Mouse (Mus musculus) MEL (cell line): ENCODE measurements around the gene Actrt2. TPM values are rescaled to one million over a fixed set of nuclear protein-coding genes. Genes with fewer than 3 reads are reported as not detected.

Experiments
- DNase-seq: peaks from one replicate; pipeline ENCODE4 v3.0.0; 2011; ENCODE audit warnings: low read depth, low spot score
- H3K27ac ChIP-seq: 2 replicates; pipeline ENCODE4 v1.5.1; 2012; ENCODE audit warnings: low read depth, mild to moderate bottlenecking, control low read depth, low read length, moderate library complexity; ENCODE audit not compliant: control insufficient read depth
- H3K27me3 ChIP-seq, 2 experiments: fragments of 150-350 bp in 1 of 2; sonication (generic) in 1 of 2; 2 replicates each; pipeline ENCODE4 v1.6.1; 2012; ENCODE audit warnings: low read length in 2 of 2, mild to moderate bottlenecking in 2 of 2, improper control_type of control experiment in 1 of 2, moderate library complexity in 1 of 2; ENCODE audit not compliant: insufficient read depth in 2 of 2, control insufficient read depth in 1 of 2
- H3K36me3 ChIP-seq, 2 experiments: 2 replicates each; pipeline ENCODE4 v1.6.1; 2012 to 2014; ENCODE audit warnings: low read length in 2 of 2, improper control_type of control experiment in 1 of 2, inconsistent platforms in 1 of 2, mild to moderate bottlenecking in 1 of 2; ENCODE audit not compliant: insufficient read depth in 2 of 2, control insufficient read depth in 1 of 2
- H3K4me1 ChIP-seq, 2 experiments: fragments of 150-350 bp in 1 of 2; sonication (generic) in 1 of 2; 2 replicates each; pipeline ENCODE4 v1.6.1; 2012; ENCODE audit warnings: low read length in 2 of 2, improper control_type of control experiment in 1 of 2, mild to moderate bottlenecking in 1 of 2; ENCODE audit not compliant: insufficient read depth in 2 of 2, control insufficient read depth in 1 of 2
- H3K4me3 ChIP-seq, 2 experiments: fragments of 150-350 bp in 1 of 2; sonication (generic) in 1 of 2; 2 replicates each; pipeline ENCODE4 v1.5.1; 2012; ENCODE audit warnings: low read depth in 2 of 2, low read length in 2 of 2, mild to moderate bottlenecking in 2 of 2, moderate library complexity in 2 of 2, control low read depth in 1 of 2, improper control_type of control experiment in 1 of 2; ENCODE audit not compliant: control insufficient read depth in 1 of 2, insufficient read depth in 1 of 2
- H3K79me2 ChIP-seq: 2 replicates; pipeline ENCODE4 v1.6.1; 2012; ENCODE audit warnings: mild to moderate bottlenecking, low read length, moderate library complexity; ENCODE audit not compliant: control insufficient read depth, poor library complexity, insufficient read depth
- H3K9ac ChIP-seq: 2 replicates; pipeline ENCODE4 v1.6.1; 2012; ENCODE audit warnings: low read depth, mild to moderate bottlenecking, control low read depth, low read length, moderate library complexity; ENCODE audit not compliant: control insufficient read depth, poor library complexity, severe bottlenecking
- H3K9me3 ChIP-seq: fragments of 150-350 bp; sonication (generic); replicated peaks from 2 replicates; pipeline ENCODE4 v1.6.1; 2012; ENCODE audit warnings: mild to moderate bottlenecking, low read length, improper control_type of control experiment, moderate library complexity; ENCODE audit not compliant: insufficient read depth
- CHD1 ChIP-seq: IDR thresholded peaks from 2 replicates; pipeline ENCODE4 v1.6.1; 2012; ENCODE audit warnings: low read depth, mild to moderate bottlenecking, inconsistent platforms, low read length, improper control_type of control experiment
- CHD2 ChIP-seq: IDR thresholded peaks from 2 replicates; pipeline ENCODE4 v1.6.1; 2011; ENCODE audit warnings: low read length, improper control_type of control experiment
- CTCF ChIP-seq, 3 experiments: IDR thresholded peaks in 2 of 3; conservative IDR thresholded peaks in 1 of 3; 2 replicates each; pipeline ENCODE4 v1.5.1; 2011 to 2012; ENCODE audit warnings: low read length in 3 of 3, low read depth in 2 of 3, mild to moderate bottlenecking in 2 of 3, improper control_type of control experiment in 1 of 3, inconsistent platforms in 1 of 3, mixed read lengths in 1 of 3, moderate library complexity in 1 of 3; ENCODE audit not compliant: control insufficient read depth in 1 of 3, insufficient read depth in 1 of 3, poor library complexity in 1 of 3, severe bottlenecking in 1 of 3
- E2F4 ChIP-seq: IDR thresholded peaks from 2 replicates; pipeline ENCODE4 v1.6.1; 2011; ENCODE audit warnings: low read depth, low read length, improper control_type of control experiment, borderline replicate concordance
- EP300 ChIP-seq, 2 experiments: IDR thresholded peaks; 2 replicates each; pipeline ENCODE4 v1.6.1; 2011; ENCODE audit warnings: improper control_type of control experiment in 2 of 2, low read length in 2 of 2, low read depth in 1 of 2, mild to moderate bottlenecking in 1 of 2
- ETS1 ChIP-seq: IDR thresholded peaks from 2 replicates; pipeline ENCODE4 v1.6.1; 2012; ENCODE audit warnings: low read depth, mild to moderate bottlenecking, inconsistent platforms, low read length, improper control_type of control experiment, moderate library complexity
- JUND ChIP-seq: IDR thresholded peaks from 2 replicates; pipeline ENCODE4 v1.6.1; 2011; ENCODE audit warnings: low read depth, mild to moderate bottlenecking, improper control_type of control experiment, low read length
- KAT2A ChIP-seq: conservative IDR thresholded peaks from 2 replicates; pipeline ENCODE4 v1.6.1; 2012; ENCODE audit warnings: low read depth, low read length, improper control_type of control experiment, inconsistent platforms
- MAFK ChIP-seq: IDR thresholded peaks from 2 replicates; pipeline ENCODE4 v1.6.1; 2011; ENCODE audit warnings: low read depth, mild to moderate bottlenecking, low read length, improper control_type of control experiment, borderline replicate concordance
- MAX ChIP-seq: IDR thresholded peaks from 2 replicates; pipeline ENCODE4 v1.6.1; 2011; ENCODE audit warnings: low read length, improper control_type of control experiment
- MYC ChIP-seq: IDR thresholded peaks from 2 replicates; pipeline ENCODE4 v1.6.1; 2011; ENCODE audit warnings: low read depth, mild to moderate bottlenecking, low read length, improper control_type of control experiment, moderate library complexity
- NELFE ChIP-seq: IDR thresholded peaks from 2 replicates; pipeline ENCODE4 v1.6.1; 2011; ENCODE audit warnings: low read depth, low read length, improper control_type of control experiment
- POLR2A ChIP-seq, 2 experiments: IDR thresholded peaks; 2 replicates each; pipeline ENCODE4 v1.6.1; 2011 to 2012; ENCODE audit warnings: low read length in 2 of 2, mild to moderate bottlenecking in 2 of 2, control low read depth in 1 of 2, improper control_type of control experiment in 1 of 2, low read depth in 1 of 2, moderate library complexity in 1 of 2; ENCODE audit not compliant: control insufficient read depth in 1 of 2, insufficient read depth in 1 of 2, poor library complexity in 1 of 2
- RAD21 ChIP-seq: IDR thresholded peaks from 2 replicates; pipeline ENCODE4 v1.6.1; 2011; ENCODE audit warnings: mild to moderate bottlenecking, low read depth, low read length, improper control_type of control experiment
- RCOR1 ChIP-seq: IDR thresholded peaks from 2 replicates; pipeline ENCODE4 v1.6.1; 2012; ENCODE audit warnings: low read depth, mild to moderate bottlenecking, inconsistent platforms, low read length, improper control_type of control experiment
- TCF12 ChIP-seq: IDR thresholded peaks from 2 replicates; pipeline ENCODE4 v1.6.1; 2014; ENCODE audit warnings: low read depth, mild to moderate bottlenecking, inconsistent platforms, low read length, improper control_type of control experiment, moderate library complexity
- UBTF ChIP-seq: IDR thresholded peaks from 2 replicates; pipeline ENCODE4 v1.6.1; 2012; ENCODE audit warnings: low read depth, mild to moderate bottlenecking, inconsistent platforms, low read length, improper control_type of control experiment, moderate library complexity, borderline replicate concordance; ENCODE audit not compliant: insufficient read depth
- USF1 ChIP-seq: IDR thresholded peaks from 2 replicates; pipeline ENCODE4 v1.6.1; 2014; ENCODE audit warnings: low read depth, mild to moderate bottlenecking, inconsistent platforms, low read length, improper control_type of control experiment, moderate library complexity
- USF2 ChIP-seq, 2 experiments: IDR thresholded peaks; 2 replicates each; pipeline ENCODE4 v1.6.1; 2011 to 2012; ENCODE audit warnings: improper control_type of control experiment in 2 of 2, low read length in 2 of 2, borderline replicate concordance in 1 of 2, inconsistent platforms in 1 of 2, low read depth in 1 of 2, mild to moderate bottlenecking in 1 of 2; ENCODE audit not compliant: insufficient read depth in 1 of 2
- ZC3H11A ChIP-seq: IDR thresholded peaks from 2 replicates; pipeline ENCODE4 v1.6.1; 2012; ENCODE audit warnings: low read depth, mild to moderate bottlenecking, inconsistent platforms, low read length, improper control_type of control experiment
- ZMIZ1 ChIP-seq: IDR thresholded peaks from 2 replicates; pipeline ENCODE4 v1.6.1; 2012; ENCODE audit warnings: low read depth, mild to moderate bottlenecking, inconsistent platforms, low read length, improper control_type of control experiment, moderate library complexity
- polyA plus RNA-seq, 2 experiments: library from polyadenylated mRNA; stranded (reverse) in 1 of 2; unstranded in 1 of 2; fragments of >175 nt in 1 of 2; fragments of >200 nt in 1 of 2; gene quantifications; 2 replicates each; pipeline versions ENCODE4 v1.2.1 to v1.2.4; 2012; ENCODE audit warnings: low replicate concordance in 2 of 2, low read depth in 1 of 2; ENCODE audit not compliant: insufficient read length in 2 of 2, insufficient read depth in 1 of 2, missing spikeins in 1 of 2
- total RNA-seq: library from RNA; depleted of rRNA; stranded (reverse); fragments of 300-350 nt; gene quantifications from 2 replicates; pipeline ENCODE4 v1.2.3, GENCODE M21; 2012

Gene Actrt2
- total and polyA plus RNA-seq, 3 experiments, result not detected

- no peaks in the 10 kb centered on the region for H3K4me1 ChIP-seq
- DNase-seq, result no peak
- TF ChIP-seq E2F4 (no peak), RAD21 (no peak), USF1 (no peak), NELFE (no peak), CHD2 (no peak), EP300 (IDR thresholded peaks at IDR 0.05; ENCODE audit: low read depth in 1 of 2, low read length in 2 of 2) (no peak), POLR2A (IDR thresholded peaks at IDR 0.05; ENCODE audit: control insufficient read depth in 1 of 2, insufficient read depth in 1 of 2, low read depth in 1 of 2, low read length in 2 of 2, poor library complexity in 1 of 2) (no peak), MAFK (no peak), MYC (no peak), JUND (no peak), ZC3H11A (no peak), USF2 (IDR thresholded peaks at IDR 0.05; ENCODE audit: borderline replicate concordance in 1 of 2, insufficient read depth in 1 of 2, low read depth in 1 of 2, low read length in 2 of 2) (no peak), ZMIZ1 (no peak), RCOR1 (no peak), KAT2A (no peak), UBTF (no peak), CTCF (IDR thresholded peaks at IDR 0.05 in 2 of 3, conservative IDR thresholded peaks at IDR 0.05 in 1 of 3; ENCODE audit: control insufficient read depth in 1 of 3, insufficient read depth in 1 of 3, low read depth in 2 of 3, low read length in 3 of 3, poor library complexity in 1 of 3, severe bottlenecking in 1 of 3) (no peak)
- no peak overlapping the region for H3K27ac ChIP-seq
- H3K9ac ChIP-seq, result no peak overlapping the region
- H3K36me3 ChIP-seq, result no peaks in the 10 kb centered on the region
- H3K27me3 ChIP-seq, result no peaks in the 10 kb centered on the region
- H3K79me2 ChIP-seq, result no peaks in the 10 kb centered on the region
- no peaks in the 10 kb centered on the region for H3K9me3 ChIP-seq
- H3K4me3 ChIP-seq, result no peak overlapping the region
Observed at GRCm38 (mm10) chr4:154698631-154699030, 31.0 kb upstream of the Actrt2 start.

DNA sequence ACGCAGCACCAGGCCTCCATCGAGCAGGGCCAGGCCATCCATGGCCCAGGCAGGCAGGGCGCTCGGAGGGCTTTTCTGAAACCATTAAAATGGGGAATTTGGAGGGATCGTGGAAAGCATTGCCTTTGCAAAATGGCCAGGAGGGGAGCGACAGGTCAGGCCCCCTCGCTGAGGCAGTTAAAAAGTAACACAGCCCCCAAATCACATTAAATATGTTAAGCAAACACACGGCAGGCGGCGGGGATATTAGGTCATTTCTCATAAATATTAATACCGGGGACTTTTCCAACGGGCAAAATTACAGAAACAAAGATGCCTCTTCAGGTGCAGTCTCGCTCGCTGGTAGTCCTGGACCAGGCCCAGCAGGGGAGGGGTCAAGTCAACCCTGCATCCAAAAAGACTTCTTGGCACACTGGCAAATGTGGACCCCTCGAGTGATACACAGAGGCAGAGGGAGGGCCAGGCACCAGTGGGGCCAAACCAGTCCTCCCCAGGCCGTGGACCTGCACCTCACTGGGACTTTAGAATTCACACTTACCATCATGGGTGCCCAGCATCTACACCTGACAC is 30.4 kb upstream of the Actrt2 start:
- H3K4me1 ChIP-seq, result no peaks in the 10 kb centered on the region

More for the DNA sequence above, 30.4 kb upstream of the Actrt2 start:
- Histone ChIP-seq H3K4me3 (no peak overlapping the region), H3K79me2 (no peaks in the 10 kb centered on the region), H3K9me3 (no peaks in the 10 kb centered on the region), H3K9ac (no peak overlapping the region), H3K36me3 (no peaks in the 10 kb centered on the region), H3K27me3 (no peaks in the 10 kb centered on the region), H3K27ac (no peak overlapping the region)
- TF ChIP-seq CHD2 (no peak), USF2 (IDR thresholded peaks at IDR 0.05; ENCODE audit: borderline replicate concordance in 1 of 2, insufficient read depth in 1 of 2, low read depth in 1 of 2, low read length in 2 of 2) (no peak), ETS1 (no peak), KAT2A (no peak), MAX (no peak), TCF12 (no peak), ZC3H11A (no peak), ZMIZ1 (no peak), CHD1 (no peak)
- DNase-seq, result no peak
